Mouse (Mus musculus) erythroblast, embryonic 14.5 days (primary cell): ENCODE results near the gene Ifna5. TPM values are rescaled to one million over a fixed set of nuclear protein-coding genes. Genes with fewer than 3 reads are reported as not detected.
"Not testable (repeated sequence)": the region's sequence is repeated elsewhere in the genome, so short reads cannot be mapped to it uniquely, and the experiment has no call there.

Experiments
- H3K27me3 ChIP-seq: 2 replicates; pipeline ENCODE4 v1.6.1; 2012; ENCODE audit warnings: inconsistent platforms; ENCODE audit not compliant: control insufficient read depth
- H3K36me3 ChIP-seq: 2 replicates; pipeline ENCODE4 v1.6.1; 2012; ENCODE audit warnings: mild to moderate bottlenecking, inconsistent platforms; ENCODE audit not compliant: control insufficient read depth
- H3K4me1 ChIP-seq: 2 replicates; pipeline ENCODE4 v1.6.1; 2012; ENCODE audit warnings: inconsistent platforms; ENCODE audit not compliant: control insufficient read depth
- H3K4me3 ChIP-seq: replicated peaks from 2 replicates; pipeline ENCODE3; 2012; ENCODE audit warnings: moderate library complexity, mild to moderate bottlenecking, inconsistent platforms
- H3K9me3 ChIP-seq: 2 replicates; pipeline ENCODE4 v1.6.1; 2012; ENCODE audit warnings: low read length, inconsistent platforms, mixed read lengths; ENCODE audit not compliant: control insufficient read depth
- GATA1 ChIP-seq: IDR thresholded peaks from 2 replicates; pipeline ENCODE4 v1.6.1; 2012; ENCODE audit warnings: low read length, inconsistent platforms, mixed read lengths
- TAL1 ChIP-seq: IDR thresholded peaks from 3 replicates; pipeline ENCODE4 v1.6.1; 2012; ENCODE audit warnings: low read length, inconsistent platforms, mixed read lengths
- polyA plus RNA-seq: library from polyadenylated mRNA; stranded (reverse); fragments of >175 nt; gene quantifications from 2 replicates; pipeline ENCODE4 v1.2.3, GENCODE M21; 2012

Ifna5 gene
- polyA plus RNA-seq, 1 experiment: not detected

DNA sequence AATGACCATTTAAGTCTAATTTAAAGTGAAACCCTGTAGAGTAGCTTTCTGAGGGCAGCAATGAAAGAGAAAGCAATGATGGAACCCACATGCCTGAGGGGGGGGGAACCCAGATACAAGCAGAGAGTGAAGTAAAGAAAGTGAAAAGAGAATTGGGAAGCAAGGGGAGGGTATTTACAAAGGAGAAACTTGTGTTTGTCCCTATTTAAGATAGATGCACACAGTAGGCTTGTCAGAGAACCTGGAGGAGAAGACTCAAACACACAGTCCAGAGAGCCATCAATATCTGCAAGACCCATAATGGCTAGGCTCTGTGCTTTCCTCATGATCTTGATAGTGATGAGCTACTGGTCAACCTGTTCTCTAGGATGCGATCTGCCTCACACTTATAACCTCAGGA, 15.7 kb upstream of the Ifna5 start, which contains the start of gene Ifna11:
Gene Ifna11, plus strand, starts transcription at position 301 of the 400 bp plus-strand sequence.
- no peaks in the 10 kb centered on the region for H3K4me1 ChIP-seq
- no peaks in the 10 kb centered on the region for H3K27me3 ChIP-seq
- no peaks in the 10 kb centered on the region for H3K36me3 ChIP-seq
- TF ChIP-seq TAL1: no peak
- no peak for TF ChIP-seq GATA1
- no peak within 1 kb of the TSS for H3K4me3 ChIP-seq
- no peaks in the 10 kb centered on the region for H3K9me3 ChIP-seq

DNA sequence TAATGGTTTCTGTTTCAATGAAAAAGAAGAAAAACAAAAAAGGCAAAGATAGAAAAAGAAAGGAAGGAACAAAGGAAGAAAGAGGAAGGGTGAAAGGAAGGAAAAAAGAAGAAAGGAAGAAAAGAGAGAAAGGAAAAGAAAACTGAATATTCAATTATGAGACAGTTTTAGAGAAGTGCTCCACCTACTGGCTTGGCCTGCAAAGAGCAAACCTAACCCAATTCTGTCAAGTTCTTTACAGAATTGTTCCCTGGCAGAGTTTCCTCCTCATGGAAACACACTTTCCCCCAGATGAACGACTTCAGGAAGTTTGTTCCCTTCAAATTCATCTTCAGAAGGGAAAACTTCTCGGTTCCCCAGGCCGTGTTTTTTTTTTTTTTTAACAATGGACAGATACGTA, 12.3 kb upstream of the Ifna5 start:
- H3K9me3 ChIP-seq: no peaks in the 10 kb centered on the region
- no peaks in the 10 kb centered on the region for H3K4me1 ChIP-seq
- no peak for TF ChIP-seq TAL1
- no peak for TF ChIP-seq GATA1
- no peaks in the 10 kb centered on the region for H3K36me3 ChIP-seq
- no peaks in the 10 kb centered on the region for H3K27me3 ChIP-seq
- H3K4me3 ChIP-seq: no peak overlapping the region

DNA sequence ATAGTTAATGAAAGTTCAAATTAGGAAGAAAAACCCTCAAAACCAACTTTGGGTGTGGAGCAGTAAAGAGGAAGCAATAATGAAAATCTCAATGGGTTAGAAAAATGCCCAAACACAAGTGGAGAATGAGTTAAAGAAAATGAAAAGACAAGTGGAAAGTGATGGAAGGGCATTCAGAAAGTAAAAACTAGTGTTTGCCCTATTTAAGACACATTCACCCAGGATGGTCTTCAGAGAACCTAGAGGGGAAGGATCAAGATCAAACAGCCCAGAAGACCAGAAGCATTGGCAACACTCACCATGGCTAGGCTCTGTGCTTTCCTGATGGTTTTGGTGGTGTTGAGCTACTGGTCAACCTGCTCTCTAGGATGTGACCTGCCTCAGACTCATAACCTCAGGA, 8.2 kb upstream of the Ifna5 start, which contains the start of gene Ifna6:
Gene Ifna6, plus strand, starts transcription at position 301 of the 400 bp plus-strand sequence.
- not testable (repeated sequence) for H3K4me3 ChIP-seq, H3K36me3 ChIP-seq, H3K9me3 ChIP-seq, H3K27me3 ChIP-seq, H3K4me1 ChIP-seq

DNA sequence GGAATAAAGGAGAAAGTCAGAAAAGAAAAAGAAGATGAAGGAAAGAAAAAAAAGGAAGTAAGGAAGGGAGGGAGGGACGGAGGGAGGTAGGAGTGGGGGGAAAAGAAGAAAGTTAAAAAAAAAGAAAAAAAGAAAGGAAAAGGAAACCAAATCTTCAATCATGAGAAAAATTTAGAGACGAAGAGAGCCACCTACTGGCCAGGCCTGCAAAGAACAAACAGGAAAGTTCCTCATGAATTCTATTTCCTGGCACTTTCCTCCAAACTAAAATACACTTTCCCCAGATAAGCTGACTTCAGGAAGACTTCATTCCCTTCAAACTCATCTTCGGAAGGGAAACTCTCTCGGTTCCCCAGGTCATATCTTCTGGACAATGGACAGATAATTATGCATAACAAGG, 4.8 kb upstream of the Ifna5 start:
- no peak for TF ChIP-seq TAL1
- TF ChIP-seq GATA1: no peak
- Histone ChIP-seq H3K9me3 (no peaks in the 10 kb centered on the region), H3K27me3 (no peaks in the 10 kb centered on the region), H3K4me3 (no peak overlapping the region), H3K36me3 (no peaks in the 10 kb centered on the region), H3K4me1 (no peaks in the 10 kb centered on the region)

DNA sequence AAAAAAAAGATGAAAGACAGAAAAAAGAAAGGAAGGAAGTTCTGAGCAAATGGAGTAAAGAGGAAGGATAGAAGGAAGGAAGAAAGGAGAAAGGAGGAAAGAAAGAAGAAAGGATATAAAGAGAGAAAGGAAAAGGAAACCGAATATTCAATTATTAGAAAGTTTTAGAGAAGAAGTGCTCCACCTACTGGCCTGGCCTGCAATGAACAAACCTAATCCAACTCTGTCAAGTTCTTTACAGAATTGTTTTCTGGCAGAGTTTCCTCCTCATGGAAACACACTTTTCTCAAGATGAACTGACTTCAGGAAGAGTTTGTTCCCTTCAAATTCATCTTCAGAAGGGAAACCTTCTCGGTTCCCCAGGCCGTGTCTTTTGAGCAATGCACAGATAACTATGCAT, 3.5 kb downstream of the Ifna5 start:
- H3K27me3 ChIP-seq: no peaks in the 10 kb centered on the region
- H3K4me3 ChIP-seq: no peak overlapping the region
- H3K36me3 ChIP-seq: no peaks in the 10 kb centered on the region
- no peaks in the 10 kb centered on the region for H3K9me3 ChIP-seq
- no peaks in the 10 kb centered on the region for H3K4me1 ChIP-seq
- TF ChIP-seq TAL1 (no peak), GATA1 (no peak)

DNA sequence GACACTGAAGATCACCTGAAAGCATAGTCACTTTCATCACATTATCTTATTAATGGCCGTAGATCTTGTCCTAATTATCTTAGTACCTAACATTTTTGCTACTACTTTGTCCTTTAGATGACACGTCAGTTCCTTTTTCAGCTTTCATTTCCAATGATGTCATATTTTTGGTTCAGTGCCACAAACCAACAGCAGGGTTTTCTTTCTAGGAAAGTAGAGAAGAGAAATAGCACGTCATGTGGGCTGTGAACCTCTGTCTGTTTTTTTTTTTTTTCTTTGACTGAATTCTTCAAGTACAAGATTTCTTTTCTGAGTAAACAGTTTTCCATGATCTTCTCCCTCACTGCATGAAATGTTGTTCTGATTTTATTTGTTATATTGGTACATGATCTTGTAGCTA, 4.7 kb downstream of the Ifna5 start:
- H3K4me1 ChIP-seq: no peaks in the 10 kb centered on the region
- no peaks in the 10 kb centered on the region for H3K27me3 ChIP-seq
- TF ChIP-seq TAL1 (no peak), GATA1 (no peak)
- no peak overlapping the region for H3K4me3 ChIP-seq
- H3K9me3 ChIP-seq: no peaks in the 10 kb centered on the region
- H3K36me3 ChIP-seq: no peaks in the 10 kb centered on the region

DNA sequence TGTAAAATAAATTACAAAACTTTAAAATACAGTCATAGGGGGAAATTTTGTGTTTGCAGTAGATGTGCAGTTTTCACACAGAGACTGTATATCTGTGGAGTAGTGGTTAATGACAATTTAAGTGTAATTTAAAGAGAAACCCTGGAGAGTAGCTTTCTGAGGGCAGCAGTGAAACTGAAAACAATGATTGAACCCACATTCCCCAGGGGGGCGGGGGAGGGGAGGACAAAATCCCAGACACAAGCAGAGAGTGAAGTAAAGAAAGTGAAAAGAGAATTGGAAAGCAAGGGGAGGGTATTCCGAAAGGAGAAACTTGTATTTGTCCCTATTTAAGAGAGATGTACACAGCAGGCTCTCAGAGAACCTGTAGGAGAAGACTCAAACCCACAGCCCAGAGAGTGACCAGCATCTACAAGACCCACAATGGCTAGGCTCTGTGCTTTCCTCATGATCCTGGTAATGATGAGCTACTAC, 6.2 kb downstream of the Ifna5 start, which contains the start of gene Ifna4:
Gene Ifna4, plus strand, starts transcription at position 424 of the 474 bp plus-strand sequence.
- no peak within 1 kb of the TSS for H3K4me3 ChIP-seq
- no peaks in the 10 kb centered on the region for H3K27me3 ChIP-seq
- no peaks in the 10 kb centered on the region for H3K4me1 ChIP-seq
- no peaks in the 10 kb centered on the region for H3K36me3 ChIP-seq
- H3K9me3 ChIP-seq: no peaks in the 10 kb centered on the region
- no peak for TF ChIP-seq TAL1
- TF ChIP-seq GATA1: no peak

DNA sequence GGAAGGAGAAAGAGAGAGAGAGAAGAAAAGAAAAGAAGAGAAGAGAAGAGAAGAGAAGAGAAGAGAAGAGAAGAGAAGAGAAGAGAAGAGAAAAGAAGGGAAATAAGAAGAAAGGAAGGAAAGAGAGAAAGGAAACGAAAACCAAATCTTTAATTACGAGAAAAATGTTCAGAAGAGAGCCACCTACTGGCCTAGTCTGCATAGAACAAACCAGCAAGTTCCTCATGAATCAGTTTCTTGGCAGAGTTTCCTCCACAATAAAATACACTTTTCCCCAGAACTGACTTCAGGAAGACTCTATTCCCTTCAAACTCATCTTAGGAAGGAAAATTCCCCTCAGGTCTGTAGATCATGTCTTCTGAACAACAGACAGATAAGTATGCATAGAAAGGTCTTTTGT, 10.0 kb downstream of the Ifna5 start:
- H3K9me3 ChIP-seq: no peaks in the 10 kb centered on the region
- H3K4me3 ChIP-seq: no peak overlapping the region

DNA sequence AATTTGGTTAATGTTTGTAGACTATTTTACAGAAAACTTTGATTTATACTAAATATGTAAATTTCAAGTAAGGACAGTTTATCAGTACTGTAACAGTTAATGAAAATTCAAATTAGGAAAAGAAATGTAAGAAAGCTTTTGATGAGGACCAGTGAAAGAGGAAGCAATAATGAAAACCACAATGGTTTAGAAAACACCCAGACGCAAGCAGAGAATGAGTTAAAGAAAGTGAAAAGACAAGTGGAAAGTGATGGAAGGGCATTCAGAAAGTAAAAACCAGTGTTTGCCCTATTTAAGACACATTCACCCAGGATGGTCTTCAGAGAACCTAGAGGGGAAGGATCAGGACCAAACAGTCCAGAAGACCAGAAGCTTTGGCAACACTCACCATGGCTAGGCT, 14.4 kb downstream of the Ifna5 start, which contains the start of gene Ifna1:
Gene Ifna1, plus strand, starts transcription at position 390 of the 400 bp plus-strand sequence.
- TF ChIP-seq GATA1 (no peak), TAL1 (no peak)
- Histone ChIP-seq H3K9me3 (no peaks in the 10 kb centered on the region), H3K27me3 (no peaks in the 10 kb centered on the region), H3K4me3 (no peak within 1 kb of the TSS), H3K36me3 (no peaks in the 10 kb centered on the region), H3K4me1 (no peaks in the 10 kb centered on the region)

More for the DNA sequence above, 10.0 kb downstream of the Ifna5 start:
- TF ChIP-seq GATA1 (no peak), TAL1 (no peak)
- Histone ChIP-seq H3K27me3 (no peaks in the 10 kb centered on the region), H3K36me3 (no peaks in the 10 kb centered on the region), H3K4me1 (no peaks in the 10 kb centered on the region)
